Mouse (Mus musculus) left cerebral cortex, postnatal 25 days (tissue): Measurements from ENCODE around the gene Stk16. TPM values are rescaled to one million over a fixed set of nuclear protein-coding genes. Genes with fewer than 3 reads are reported as not detected.
A peak's percentile ranks its signal among the peaks of the same experiment; 100 is the strongest.
"Not testable (repeated sequence)": the region's sequence is repeated elsewhere in the genome, so short reads cannot be mapped to it uniquely, and the experiment has no call there.

Source experiments
- DNase-seq, 2 experiments: peaks; one replicate each; pipeline ENCODE4 v3.0.0; 2022; ENCODE audit warnings: low spot score in 2 of 2, mixed read lengths in 1 of 2
- intact Hi-C: fragments of 180-260 bp; cut with DNase I; formaldehyde crosslinking; loops from one replicate; pipeline ENCODE4 v1.15.1; 2025
- total RNA-seq, 2 experiments: library from RNA; stranded (reverse); gene quantifications; 2 replicates each; pipeline ENCODE4 v1.2.3; 2021

Stk16 gene
- total RNA-seq, 2 experiments from 2014 or later: 92.2 to 94.4 TPM

DNA sequence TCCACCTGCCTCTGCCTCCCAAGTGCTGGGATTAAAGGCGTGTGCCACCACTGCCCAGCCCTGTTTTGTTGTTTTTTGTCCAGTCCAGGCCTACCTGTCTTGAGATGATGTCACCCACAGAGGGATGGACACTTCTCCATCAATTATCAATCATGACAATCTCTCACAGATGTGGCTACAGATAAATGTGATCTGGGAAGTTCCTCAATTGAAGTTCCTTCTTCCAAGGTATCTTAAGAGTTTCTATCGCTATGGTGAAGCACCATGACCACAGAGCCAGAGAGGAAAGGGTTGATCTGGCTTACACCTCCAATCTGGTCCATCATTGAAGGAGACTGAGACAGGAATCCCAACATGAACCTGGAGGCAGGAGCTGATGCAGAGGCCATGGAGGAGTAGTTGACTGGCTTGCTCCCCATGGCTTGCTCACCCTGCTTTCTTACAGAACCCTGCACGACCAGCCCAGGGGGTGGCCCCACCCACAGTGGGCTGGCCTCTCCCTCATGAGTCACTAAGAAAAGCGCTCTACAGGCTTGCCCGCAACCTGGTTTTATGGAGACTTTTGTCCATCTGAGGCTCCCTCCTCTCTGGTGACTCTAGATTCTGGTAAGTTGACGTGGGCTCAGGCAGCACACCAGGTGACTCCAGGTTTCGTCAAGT is 19.8 kb downstream of the Stk16 start:
- DNase-seq: no peak
- intact Hi-C loops: no loop called here

DNA sequence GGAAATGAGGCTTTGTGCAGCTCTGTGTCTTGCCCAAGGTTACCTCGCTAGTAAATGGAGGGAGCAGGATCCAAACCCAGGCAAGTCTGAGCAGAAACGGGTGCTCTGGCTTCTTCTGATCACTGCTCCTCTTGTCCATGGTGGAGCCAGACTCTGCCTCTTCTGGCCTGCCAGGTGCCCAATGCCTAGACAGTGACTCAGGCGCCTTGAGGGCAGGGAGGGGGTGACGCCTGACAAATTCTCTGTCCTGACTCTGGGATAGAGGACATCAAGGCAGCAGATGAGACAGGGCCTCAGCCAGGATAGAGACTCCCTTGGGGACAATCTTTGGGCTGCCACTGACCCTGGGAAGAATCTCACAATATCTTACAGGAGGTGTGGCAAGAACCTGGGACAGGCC is 20.6 kb downstream of the Stk16 start:
- no peak for DNase-seq
- intact Hi-C loops: no loop called here

DNA sequence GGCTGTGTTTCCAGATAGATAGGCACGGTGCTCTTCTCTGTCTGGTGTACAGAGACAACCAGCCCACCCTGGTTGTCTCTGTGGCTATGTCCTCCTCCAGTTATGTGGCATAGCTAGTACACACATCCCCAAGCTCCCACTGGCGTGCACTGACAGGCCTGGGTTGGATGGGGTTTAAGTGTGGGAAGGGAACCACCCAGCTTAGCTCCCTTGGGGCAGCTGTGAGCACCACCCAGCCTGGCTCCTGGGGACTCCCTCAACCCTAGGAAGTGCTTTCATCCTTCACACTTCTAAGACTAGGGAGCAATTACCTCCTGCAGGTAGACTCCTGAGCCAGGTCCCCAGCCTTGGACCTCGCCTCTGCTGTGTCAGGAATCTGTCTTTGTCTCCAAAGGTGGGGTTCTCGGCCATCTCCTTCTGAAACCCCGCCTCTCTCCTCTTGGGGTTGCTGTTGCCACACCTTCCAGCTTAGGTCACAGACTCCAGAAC is 21.1 kb downstream of the Stk16 start, which contains the start of gene A630095N17Rik:
Gene A630095N17Rik (minus strand): TSS at position 439 of the 489 bp plus-strand sequence.
- intact Hi-C loops: no loop called here
- no peak for DNase-seq

DNA sequence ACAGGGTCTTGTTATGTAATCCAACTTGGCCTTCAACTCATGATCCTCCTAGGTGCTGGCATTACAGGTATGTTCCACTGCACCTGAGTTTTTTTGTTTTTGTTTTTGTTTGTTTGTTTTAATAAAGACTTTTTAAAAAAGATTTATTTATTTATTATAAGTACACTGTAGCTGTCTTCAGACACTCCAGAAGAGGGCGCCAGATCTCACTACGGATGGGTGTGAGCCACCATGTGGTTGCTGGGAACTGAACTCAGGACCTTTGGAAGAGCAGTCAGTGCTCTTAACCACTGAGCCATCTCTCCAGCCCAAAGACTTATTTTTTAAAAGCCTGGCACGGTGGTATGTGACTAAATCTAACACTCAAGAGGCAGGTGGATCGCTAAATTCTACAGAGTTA is 21.9 kb downstream of the Stk16 start:
- intact Hi-C loops: not testable (repeated sequence)

DNA sequence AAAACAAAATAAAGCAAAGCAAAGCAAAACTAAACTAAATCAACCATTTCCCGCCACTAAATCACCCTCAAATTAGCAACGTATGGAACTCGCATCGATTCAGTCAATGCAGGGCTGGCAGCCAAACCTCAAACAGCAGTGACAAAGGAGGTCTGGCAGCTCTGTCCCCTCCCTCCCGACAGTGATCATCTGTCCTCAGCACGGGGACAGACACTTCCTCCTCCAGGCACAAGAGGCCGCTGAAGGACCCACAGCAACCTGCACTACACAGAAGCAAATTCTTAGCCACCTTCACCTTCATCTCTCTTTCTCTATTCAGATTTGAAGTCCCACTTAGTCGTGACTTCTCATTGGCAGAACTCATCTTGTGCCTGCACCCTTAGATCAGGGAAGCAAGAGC is 24.0 kb downstream of the Stk16 start:
- intact Hi-C loops: no loop called here
- DNase-seq: peak; percentile 72 to 85

More for the DNA sequence above, 21.9 kb downstream of the Stk16 start:
- not testable (repeated sequence) for DNase-seq

DNA sequence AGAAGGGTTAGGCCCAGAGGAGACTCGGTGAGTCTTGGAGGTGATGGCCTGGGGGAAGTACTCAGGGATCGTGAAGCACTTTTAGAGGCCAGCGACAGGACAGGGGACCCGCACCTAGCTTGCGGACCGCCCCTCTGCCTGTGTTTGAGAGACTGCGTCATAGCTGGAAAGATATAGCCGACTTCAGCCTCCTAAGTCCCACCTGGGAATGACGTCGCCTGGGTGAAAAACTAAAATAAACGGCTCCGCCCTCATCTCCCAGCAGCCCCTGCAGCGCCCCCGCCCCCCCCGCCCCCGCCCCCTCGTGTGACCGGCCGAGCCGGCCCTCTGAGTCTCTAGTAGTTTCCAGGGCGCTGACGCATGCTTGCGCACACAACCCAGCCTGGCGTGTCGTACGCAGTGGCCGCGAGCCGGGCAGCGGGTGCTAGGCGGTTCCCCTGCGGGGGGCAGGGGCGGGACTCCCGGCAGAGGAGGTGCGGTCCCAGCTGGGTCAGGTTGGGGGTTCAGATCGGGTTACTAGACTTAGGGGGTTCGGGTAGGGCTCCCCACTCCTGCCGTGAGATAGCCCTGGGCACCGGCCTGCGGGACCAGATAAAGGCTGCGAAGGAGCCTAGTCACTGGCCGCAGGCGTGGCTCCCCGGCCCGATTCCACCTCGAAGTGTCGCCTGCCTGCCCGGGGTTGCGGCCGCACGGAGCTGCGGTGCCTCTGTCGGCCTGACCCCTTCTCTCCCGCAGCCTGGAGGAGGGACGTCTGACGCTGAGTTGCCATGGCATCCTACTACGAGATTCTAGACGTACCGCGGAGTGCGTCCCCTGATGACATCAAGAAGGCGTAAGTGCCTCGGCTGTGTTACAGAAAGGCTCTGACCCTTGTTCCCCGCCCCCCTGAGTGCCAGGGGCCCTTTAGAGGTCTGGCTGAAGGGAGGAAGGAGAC is 25.7 kb downstream of the Stk16 start, which contains the start of gene Dnajb2:
Gene Dnajb2 (plus strand): TSS at position 290 of the 934 bp plus-strand sequence.
- intact Hi-C loops: loop anchor here (1.0 to 2.0 kb wide), 2 partner anchors 17 to 26 kb away; partner anchors contain the start of genes Glb1l, Stk16 and Tuba4a
- peak; percentile 81 to 91 for DNase-seq

DNA sequence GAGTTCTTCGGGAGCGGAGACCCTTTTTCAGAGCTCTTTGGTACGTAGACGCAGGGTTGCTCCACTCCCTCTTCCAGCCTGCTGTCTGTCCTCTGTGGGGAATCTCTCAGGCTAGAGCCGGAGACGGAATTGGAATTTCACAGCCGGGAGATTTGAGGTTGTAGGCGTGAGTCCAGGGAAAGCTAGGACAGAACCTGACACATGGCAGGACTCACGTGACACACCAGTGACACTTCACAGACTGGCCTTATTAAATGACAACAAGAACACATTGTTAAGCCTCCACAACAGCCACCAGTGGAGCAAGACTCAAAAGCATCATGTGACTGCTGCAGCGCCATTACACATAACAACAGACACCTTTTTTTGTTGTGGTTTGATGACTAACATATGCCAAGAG is 29.0 kb downstream of the Stk16 start:
- intact Hi-C loops: no loop called here
- peak in 1 of 2 experiments; percentile 72 for DNase-seq

DNA sequence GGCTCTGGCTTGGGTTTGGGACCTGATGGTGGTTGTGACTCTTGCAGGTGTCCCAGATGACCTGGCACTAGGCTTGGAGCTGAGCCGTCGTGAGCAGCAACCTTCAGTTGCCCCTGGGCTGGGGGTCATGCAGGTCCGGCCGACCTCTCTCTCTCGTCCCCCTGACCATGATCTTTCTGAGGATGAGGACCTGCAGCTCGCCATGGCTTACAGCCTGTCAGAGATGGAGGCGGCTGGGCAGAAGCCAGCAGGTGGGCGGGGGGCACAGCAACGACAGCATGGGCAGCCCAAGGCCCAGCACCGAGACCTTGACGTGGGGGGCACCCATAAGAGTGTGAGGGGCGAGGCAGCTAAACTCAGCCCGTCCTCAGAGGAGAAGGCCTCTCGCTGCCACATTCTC is 32.8 kb downstream of the Stk16 start:
- intact Hi-C loops: no loop called here
- DNase-seq: no peak

DNA sequence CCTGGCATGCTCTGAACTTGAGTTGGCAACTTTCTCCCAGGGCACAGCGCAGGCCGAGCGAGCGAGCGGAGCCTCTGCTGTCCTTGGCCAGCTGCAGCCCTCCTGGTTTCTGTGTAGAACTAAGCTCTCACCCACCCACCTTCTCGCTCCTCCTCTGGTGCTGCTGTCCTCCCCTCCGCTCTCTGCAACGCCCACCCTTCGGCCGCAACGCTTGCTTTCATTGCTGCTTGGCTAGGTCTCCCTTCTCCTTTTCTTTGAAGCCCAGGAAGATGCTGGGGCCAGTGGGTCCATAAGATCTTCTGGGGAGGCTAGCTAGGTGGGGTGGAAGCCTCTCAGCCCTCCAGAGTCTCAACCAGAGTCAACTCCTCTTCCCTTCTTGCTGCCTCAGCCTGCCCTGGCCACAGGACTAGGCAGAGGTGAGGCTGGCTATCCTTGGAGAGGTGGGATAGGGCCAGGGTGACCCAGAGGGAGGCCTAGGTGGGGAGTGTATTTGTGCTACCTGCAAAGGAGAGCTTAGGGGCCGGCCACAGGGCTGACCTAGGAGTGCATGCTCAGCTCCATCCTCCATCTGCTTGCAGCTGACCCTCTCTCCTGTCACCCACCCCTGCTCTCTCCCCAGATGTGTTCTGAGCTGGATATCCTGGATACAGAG is 33.7 kb downstream of the Stk16 start:
- peak in 1 of 2 experiments; percentile 55 for DNase-seq
- intact Hi-C loops: no loop called here

DNA sequence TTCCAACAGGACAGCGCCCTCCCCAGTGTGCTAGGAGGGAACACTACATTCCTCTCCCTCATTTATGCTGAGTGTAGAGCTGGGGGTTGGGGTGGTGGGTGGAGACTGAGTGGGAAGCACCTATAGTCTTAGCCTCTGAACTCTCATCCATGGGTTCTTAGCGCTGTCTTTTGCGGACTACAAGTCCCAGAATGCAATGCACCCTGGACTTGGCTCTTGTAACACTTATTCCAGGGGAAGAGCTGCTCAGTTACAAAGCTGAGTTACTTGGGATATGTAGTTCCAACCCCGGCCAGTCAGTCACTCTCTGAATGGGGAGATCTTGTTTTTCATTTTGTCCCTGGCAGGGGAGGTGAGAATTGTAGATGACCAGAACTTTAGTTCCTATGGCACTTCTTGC is 34.2 kb downstream of the Stk16 start:
- peak; percentile 73 to 86 for DNase-seq
- intact Hi-C loops: no loop called here

DNA sequence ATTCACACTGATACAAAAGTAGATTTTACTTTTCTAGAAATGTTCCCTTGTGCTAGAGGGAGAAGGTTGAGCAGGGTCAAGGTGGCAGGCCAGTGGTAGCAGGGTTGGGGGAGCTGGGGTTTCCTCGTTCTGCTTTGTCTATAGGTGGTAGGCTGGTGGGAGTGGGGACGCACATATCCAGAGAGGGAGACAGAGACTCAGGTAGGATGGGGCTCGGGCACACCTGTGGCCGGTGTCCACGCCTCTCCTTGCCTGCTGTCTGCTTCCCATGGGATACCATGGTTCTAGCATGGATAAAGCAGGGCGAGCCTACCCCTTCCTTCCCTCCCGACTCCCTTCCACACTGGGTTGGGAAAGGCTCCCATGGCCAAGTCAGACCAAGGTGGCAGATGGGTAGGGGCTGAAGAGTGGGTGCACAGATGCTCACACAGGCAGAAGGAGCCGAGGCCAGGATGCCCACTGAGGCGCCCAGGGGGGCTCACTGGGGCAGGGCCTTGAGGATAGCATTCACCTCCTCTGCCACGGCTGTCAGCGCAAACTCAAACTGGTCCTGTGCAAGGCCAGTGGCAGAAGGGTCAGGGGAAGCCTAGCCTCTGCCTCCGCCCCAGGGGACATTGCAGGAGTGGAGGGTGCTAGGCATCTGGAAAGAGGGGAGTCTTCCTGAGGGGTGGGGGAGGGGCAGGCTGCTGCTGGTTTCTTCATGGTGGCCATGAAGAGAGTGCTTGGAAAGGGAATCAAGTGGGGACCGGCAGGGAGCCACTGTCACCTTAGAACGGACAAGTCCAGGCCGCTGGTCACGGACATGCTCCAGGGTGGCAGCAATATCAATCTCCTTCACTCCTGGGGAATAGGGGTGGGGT is 36.7 kb downstream of the Stk16 start:
- intact Hi-C loops: no loop called here
- no peak for DNase-seq

DNA sequence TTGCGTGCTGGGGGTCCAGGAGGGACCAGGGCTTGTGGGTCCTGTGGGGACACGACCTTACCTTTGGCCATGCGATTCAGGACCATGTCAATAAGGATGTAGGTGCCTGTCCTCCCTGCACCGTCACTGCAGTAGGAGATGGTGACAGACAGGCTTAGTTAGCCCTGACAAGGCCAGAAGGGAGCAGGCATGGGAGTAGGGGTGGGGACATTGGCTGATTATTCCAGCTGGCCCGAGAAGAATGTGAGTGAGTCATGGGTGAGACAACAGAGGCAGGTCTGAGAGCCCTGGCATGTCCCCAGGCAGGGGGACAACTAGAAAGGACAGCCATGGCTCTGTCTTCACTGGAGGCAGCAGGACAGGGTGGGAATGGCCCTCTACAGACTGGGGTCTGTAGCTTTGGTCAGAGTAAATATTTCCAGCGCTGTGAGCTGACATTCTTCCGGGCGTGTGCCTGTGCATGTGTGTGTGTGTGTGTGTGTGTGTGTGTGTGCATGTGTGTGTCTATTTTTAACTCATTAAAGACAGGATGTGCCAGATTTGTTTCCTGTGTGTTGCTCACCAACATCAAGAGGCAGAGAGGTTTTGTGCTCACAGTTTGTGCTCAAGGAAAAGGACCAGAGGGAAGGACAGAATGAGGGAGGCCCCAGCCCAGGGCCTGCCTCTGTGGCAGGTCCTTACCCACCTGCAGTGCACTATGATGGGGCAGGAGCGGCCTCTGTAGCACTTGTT is 37.6 kb downstream of the Stk16 start:
- intact Hi-C loops: no loop called here
- peak in 1 of 2 experiments; percentile 58 for DNase-seq

DNA sequence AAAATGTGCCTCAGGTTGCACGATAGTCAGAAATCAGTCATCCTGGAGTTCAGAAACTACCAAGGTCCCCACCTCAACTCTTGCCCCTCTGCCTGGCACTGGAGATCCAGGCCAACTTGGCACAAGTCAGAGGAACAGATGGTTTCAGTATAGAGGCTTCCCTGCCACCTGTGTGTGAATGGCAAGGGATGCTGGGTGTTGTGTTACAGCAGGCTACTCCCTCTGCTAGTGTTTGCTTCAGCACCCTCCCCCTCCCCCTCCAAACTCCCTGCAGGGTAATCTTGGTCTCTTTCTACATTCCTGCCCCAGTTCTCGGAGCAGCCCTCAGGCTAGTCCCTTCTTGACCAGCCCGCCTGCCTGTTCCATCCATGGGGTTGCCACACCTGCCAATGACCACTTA is 39.9 kb downstream of the Stk16 start:
- intact Hi-C loops: no loop called here
- DNase-seq: no peak

DNA sequence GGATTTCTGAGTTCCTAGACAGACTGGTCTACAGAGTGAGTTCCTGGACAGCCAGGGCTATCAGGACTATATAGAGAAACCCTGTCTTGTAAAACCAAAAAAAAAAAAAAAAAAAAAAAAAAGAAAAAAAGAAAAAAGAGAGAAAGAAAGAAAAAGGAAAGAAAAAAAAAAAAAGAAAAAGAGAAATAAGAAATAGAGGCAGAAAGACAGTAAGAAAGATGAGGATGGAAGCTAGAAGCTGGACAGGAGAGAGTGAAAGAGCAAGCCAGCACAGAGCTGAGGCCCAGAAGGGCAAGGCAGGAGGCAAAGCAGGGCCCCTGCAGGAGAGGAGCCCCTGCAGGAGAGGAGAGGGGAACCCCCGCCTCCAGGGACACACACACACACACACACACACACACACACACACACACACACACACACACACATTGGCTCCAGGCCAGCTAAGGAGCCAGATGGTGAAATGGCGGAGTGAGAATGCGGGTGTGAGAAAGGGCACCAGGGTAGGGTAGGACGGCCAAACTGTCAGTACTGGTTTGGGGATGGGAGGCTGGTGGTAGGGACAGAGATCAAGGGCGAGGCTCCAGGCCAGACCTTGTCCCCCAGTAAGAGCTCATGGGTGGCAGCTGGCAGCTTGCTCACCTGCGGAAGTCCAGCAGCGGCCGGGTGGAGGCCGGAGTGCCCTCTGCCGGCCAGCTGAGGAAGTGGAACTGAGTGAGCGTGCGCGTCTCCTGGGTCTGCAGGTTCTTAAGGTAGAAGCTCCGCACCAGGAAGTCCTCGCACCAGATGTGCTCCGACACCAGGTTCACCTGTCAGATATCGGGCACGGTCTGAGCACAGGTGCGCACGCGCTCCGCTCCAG is 40.7 kb downstream of the Stk16 start:
- intact Hi-C loops: no loop called here
- peak; percentile 70 to 76 for DNase-seq

DNA sequence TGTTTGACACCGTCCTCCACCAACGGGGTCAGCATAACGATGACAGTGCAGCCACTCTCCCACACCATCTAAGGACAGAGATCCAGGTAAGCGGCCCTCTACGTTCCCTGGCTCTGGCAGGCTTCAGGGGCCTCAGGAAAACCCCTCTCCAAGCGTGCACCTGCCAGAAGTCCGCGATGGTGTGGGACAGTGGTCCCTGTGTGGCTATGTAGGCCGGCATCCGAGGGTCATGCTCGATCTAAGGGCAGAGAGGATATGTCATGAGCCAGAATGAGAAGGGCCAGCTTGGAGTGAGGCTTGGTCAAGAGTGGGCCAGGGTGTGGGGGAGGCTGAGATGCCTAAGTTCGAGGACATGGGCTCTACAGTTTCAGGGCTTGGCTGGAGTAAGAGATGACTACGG is 41.7 kb downstream of the Stk16 start:
- no peak for DNase-seq
- intact Hi-C loops: no loop called here

DNA sequence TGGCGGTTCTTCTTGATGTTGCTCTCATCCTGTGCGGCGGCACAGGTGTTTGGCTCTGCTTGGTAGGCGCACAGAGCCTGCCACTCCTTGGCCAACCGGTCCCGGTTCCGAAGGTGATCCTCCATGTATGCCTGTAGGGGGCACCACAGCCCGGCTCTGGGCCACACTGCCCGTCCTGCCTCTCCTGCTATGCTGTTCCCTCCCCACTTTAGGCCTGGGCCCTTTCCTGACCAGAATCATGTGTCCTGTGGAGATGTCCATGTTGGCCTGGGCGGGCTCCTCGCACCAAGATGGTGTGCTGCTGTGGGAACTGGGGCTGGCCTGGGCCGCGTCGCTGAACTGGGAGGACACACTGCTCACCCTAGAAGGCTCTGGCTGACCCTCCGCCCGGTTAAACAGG is 42.4 kb downstream of the Stk16 start:
- intact Hi-C loops: no loop called here
- no peak for DNase-seq

DNA sequence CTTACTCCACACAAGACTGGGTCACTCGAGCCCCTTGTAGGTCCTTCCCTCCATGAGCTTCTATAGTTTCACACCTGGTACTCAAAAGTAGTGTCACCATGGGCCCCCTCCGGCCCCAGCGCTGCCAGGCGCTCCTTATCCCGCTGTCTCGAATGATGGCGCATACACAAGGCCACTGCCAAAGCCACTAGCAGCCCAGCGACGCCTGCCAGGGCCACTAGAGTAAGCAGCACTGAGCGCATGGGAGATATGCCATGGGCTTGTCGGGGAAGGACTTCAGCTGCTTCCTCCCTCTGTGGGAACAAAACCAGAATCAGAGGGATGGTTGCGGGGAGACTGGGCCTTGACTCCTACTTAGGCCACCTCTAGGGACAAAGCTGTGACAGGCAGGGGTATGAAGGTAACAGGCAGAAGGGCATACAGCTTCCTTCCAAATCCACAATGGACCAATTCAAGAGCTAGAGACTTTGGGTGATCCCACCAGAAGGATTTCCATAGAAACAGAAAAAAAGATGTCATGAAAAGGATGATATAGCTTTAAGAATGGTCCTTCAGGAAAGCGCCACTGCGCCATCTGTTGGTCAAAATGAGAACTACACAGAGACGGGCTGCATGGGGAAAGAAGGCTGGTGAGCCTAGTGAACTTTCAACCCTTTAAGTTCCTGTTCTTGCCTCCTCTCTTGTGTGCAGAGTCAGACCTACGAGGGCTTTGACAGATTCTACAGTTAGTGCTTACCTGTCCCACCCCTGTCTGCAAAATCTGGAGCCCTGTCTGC is 43.4 kb downstream of the Stk16 start:
- intact Hi-C loops: no loop called here
- DNase-seq: peak; percentile 85 to 88
